Comparison of ENCODE assay signal across 13 mouse cellular contexts in the genomic region with DNA sequence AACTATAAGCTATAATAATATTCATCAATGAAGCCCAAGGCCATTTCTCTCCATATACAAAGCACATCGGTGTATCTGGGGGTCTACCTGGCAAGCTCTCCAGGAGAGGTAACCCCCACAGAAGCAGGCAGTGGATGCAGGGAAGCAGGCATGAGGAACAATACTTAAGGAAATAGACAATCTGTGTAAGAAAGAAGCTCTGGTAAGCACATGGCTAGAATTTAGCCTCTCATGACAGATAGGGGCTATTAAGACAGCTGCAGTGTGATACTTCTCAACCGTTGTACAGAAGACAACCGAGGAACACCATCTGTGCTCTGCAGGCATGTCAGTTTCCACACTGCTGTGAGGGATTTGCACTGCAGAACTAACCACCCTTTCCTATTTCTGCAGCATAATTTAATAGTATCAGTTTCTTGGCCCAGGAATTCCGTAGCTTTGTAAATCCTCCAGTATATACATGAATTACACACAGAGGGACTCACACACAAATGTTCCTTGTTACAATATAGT.
DNase-seq lines count a peak whose midpoint lies in the region; ATAC-seq and TF ChIP-seq lines count a peak whose summit lies in the region.
"Had no signal": no experiment of that assay in that cellular context is flagged by ENCODE, and none has a peak within 500 bp of the region (broad histone marks: within the 10 kb centered on the region; RNA-seq: fewer than 3 reads in every experiment).

No protein-coding gene starts in this region.

- no peaks in the 10 kb centered on the region for H3K4me1 ChIP-seq in kidney, postnatal 0 days (replicated peaks; ENCODE audit: insufficient read depth, low read length)
- H3K4me1 ChIP-seq in embryonic facial prominence, embryonic 13.5 days, result peaks cover 37% of the 10 kb centered on the region
- peaks cover 4% of the 10 kb centered on the region; the same call in 1 of the 2 replicates for H3K4me1 ChIP-seq in intestine, embryonic 16.5 days (ENCODE audit: control insufficient read depth, insufficient read depth, low read length)
- H3K4me1 ChIP-seq in limb, embryonic 14.5 days (ENCODE audit: control insufficient read depth, insufficient read depth, low read length), result peaks cover 31% of the 10 kb centered on the region
- 0 out of 2 replicates have a peak, but pooled peaks cover 5% of the 10 kb centered on the region for H3K4me1 ChIP-seq in hindbrain, embryonic 12.5 days

- peak; percentile 75 for DNase-seq in kidney, postnatal 0 days (ENCODE audit: low spot score)
- DNase-seq in kidney, adult 8-10 months, result no peak
- DNase-seq in limb, embryonic 14.5 days (ENCODE audit: low spot score), result peak; percentile 65
- no peak for DNase-seq in frontal cortex, adult 2 months (ENCODE audit: extremely low spot score in 1 of 2, low spot score in 1 of 2)
- DNase-seq: adrenal gland, adult 8-10 months; cerebellum, adult 11-12 months; embryo, embryonic 11 days; heart, postnatal 4 days; right cerebral cortex, postnatal 14 days had no signal

- H3K27me3 ChIP-seq in kidney, postnatal 0 days (ENCODE audit: insufficient read depth, low read length), result no peaks in the 10 kb centered on the region
- H3K27me3 ChIP-seq in embryonic facial prominence, embryonic 13.5 days, result no peaks in the 10 kb centered on the region
- H3K27me3 ChIP-seq in intestine, embryonic 16.5 days (replicated peaks; ENCODE audit: control insufficient read depth, insufficient read depth, low read length), result no peaks in the 10 kb centered on the region
- H3K27me3 ChIP-seq in limb, embryonic 14.5 days (ENCODE audit: control insufficient read depth, insufficient read depth, low read length), result no peaks in the 10 kb centered on the region
- no peaks in the 10 kb centered on the region for H3K27me3 ChIP-seq in hindbrain, embryonic 12.5 days

- H3K9me3 ChIP-seq in kidney, postnatal 0 days (replicated peaks; ENCODE audit: low read length), result no peaks in the 10 kb centered on the region
- no peaks in the 10 kb centered on the region for H3K9me3 ChIP-seq in embryonic facial prominence, embryonic 13.5 days
- no peaks in the 10 kb centered on the region for H3K9me3 ChIP-seq in intestine, embryonic 16.5 days (ENCODE audit: control insufficient read depth, low read length)
- no peaks in the 10 kb centered on the region for H3K9me3 ChIP-seq in limb, embryonic 14.5 days (ENCODE audit: control insufficient read depth, low read length)
- H3K9me3 ChIP-seq in hindbrain, embryonic 12.5 days (replicated peaks), result no peaks in the 10 kb centered on the region

- WGBS in kidney, postnatal 0 days, result 45% methylated on average over 4 of the region's 4 CpGs
- 31% methylated on average over 4 of the region's 4 CpGs for WGBS in embryonic facial prominence, embryonic 13.5 days
- 53% methylated on average over 4 of the region's 4 CpGs for WGBS in intestine, embryonic 16.5 days
- 43% methylated on average over 4 of the region's 4 CpGs for WGBS in limb, embryonic 14.5 days
- 71% methylated on average over 4 of the region's 4 CpGs for WGBS in hindbrain, embryonic 12.5 days

- no peaks in the 10 kb centered on the region for H3K36me3 ChIP-seq in kidney, postnatal 0 days (ENCODE audit: insufficient read depth, low read length)
- no peaks in the 10 kb centered on the region for H3K36me3 ChIP-seq in embryonic facial prominence, embryonic 13.5 days
- H3K36me3 ChIP-seq in intestine, embryonic 16.5 days (ENCODE audit: control insufficient read depth, insufficient read depth, low read length), result no peaks in the 10 kb centered on the region
- no peaks in the 10 kb centered on the region for H3K36me3 ChIP-seq in limb, embryonic 14.5 days (ENCODE audit: control insufficient read depth, insufficient read depth, low read length)
- no peaks in the 10 kb centered on the region for H3K36me3 ChIP-seq in hindbrain, embryonic 12.5 days

- H3K27ac ChIP-seq in kidney, postnatal 0 days, result no peak overlapping the region
- peak overlapping the region; percentile 75; the same call in 1 of the 2 replicates for H3K27ac ChIP-seq in embryonic facial prominence, embryonic 13.5 days
- H3K27ac ChIP-seq in intestine, embryonic 16.5 days (ENCODE audit: low read length), result no peak overlapping the region
- peak overlapping the region; percentile 39 for H3K27ac ChIP-seq in limb, embryonic 14.5 days (replicated peaks; ENCODE audit: low read depth, low read length)
- no peak overlapping the region for H3K27ac ChIP-seq in hindbrain, embryonic 12.5 days

- H3K9ac ChIP-seq in kidney, postnatal 0 days (ENCODE audit: low read depth, low read length), result no peak overlapping the region
- no peak overlapping the region for H3K9ac ChIP-seq in embryonic facial prominence, embryonic 13.5 days
- no peak overlapping the region for H3K9ac ChIP-seq in intestine, embryonic 16.5 days (ENCODE audit: low read depth, low read length)
- no peak overlapping the region for H3K9ac ChIP-seq in limb, embryonic 14.5 days (ENCODE audit: low read depth, low read length, severe bottlenecking)
- no peak overlapping the region for H3K9ac ChIP-seq in hindbrain, embryonic 12.5 days

- ATAC-seq in kidney, postnatal 0 days (replicated peaks; ENCODE audit: low FRiP score, low read depth), result no peak
- ATAC-seq in embryonic facial prominence, embryonic 13.5 days (ENCODE audit: insufficient number of reproducible peaks, insufficient read depth, low FRiP score, low TSS enrichment, low read depth), result no peak
- ATAC-seq in intestine, embryonic 16.5 days, result peak; percentile 70; the same call in 1 of the 2 replicates
- 0 out of 2 replicates have a peak, but pooled peaks have one; percentile 66 for ATAC-seq in limb, embryonic 14.5 days (ENCODE audit: low FRiP score, low read depth)
- no peak for ATAC-seq in hindbrain, embryonic 12.5 days (ENCODE audit: low FRiP score)

- H3K4me3 ChIP-seq in kidney, postnatal 0 days (replicated peaks; ENCODE audit: low read depth, low read length), result no peak overlapping the region
- H3K4me3 ChIP-seq in embryonic facial prominence, embryonic 13.5 days, result no peak overlapping the region
- H3K4me3 ChIP-seq in intestine, embryonic 16.5 days (ENCODE audit: low read length), result no peak overlapping the region
- H3K4me3 ChIP-seq in limb, embryonic 14.5 days (replicated peaks; ENCODE audit: low read length), result no peak overlapping the region
- no peak overlapping the region for H3K4me3 ChIP-seq in hindbrain, embryonic 12.5 days

- no peak for TF ChIP-seq POLR2A in limb, embryonic 14.5 days (IDR thresholded peaks at IDR 0.05; ENCODE audit: borderline replicate concordance, extremely low read depth, insufficient read depth, insufficient read length)

- TF ChIP-seq CTCF in kidney, postnatal 0 days (IDR thresholded peaks at IDR 0.05; ENCODE audit: low read depth), result no peak

- no peak overlapping the region for H3K4me2 ChIP-seq in kidney, postnatal 0 days (ENCODE audit: low read length)
- H3K4me2 ChIP-seq in embryonic facial prominence, embryonic 13.5 days, result no peak overlapping the region
- H3K4me2 ChIP-seq in intestine, embryonic 16.5 days (ENCODE audit: low read depth, low read length), result no peak overlapping the region
- no peak overlapping the region for H3K4me2 ChIP-seq in limb, embryonic 14.5 days (replicated peaks; ENCODE audit: low read depth, low read length, severe bottlenecking)
- H3K4me2 ChIP-seq in hindbrain, embryonic 12.5 days (replicated peaks), result no peak overlapping the region
- H3K4me2 ChIP-seq: liver, embryonic 11.5 days had no signal

Comparison
In these comparisons a context has a peak if more than half of its experiments do, and no peak if none do; other contexts are left out.
1. DNase-seq: peak in kidney, postnatal 0 days (single experiment) and limb, embryonic 14.5 days (single experiment); none in kidney, adult 8-10 months (0 of 2) and frontal cortex, adult 2 months (0 of 2).
2. ATAC-seq: peak in intestine, embryonic 16.5 days (single experiment) and limb, embryonic 14.5 days (single experiment); none in kidney, postnatal 0 days (single experiment), embryonic facial prominence, embryonic 13.5 days (single experiment) and hindbrain, embryonic 12.5 days (single experiment).
3. H3K27ac ChIP-seq: peak in embryonic facial prominence, embryonic 13.5 days (single experiment) and limb, embryonic 14.5 days (single experiment); none in kidney, postnatal 0 days (single experiment), intestine, embryonic 16.5 days (single experiment) and hindbrain, embryonic 12.5 days (single experiment).